Mouse (Mus musculus) monocyte, adult 2 months (primary cell): ENCODE results near the gene Sept8.
"Not testable (repeated sequence)": the region's sequence is repeated elsewhere in the genome, so short reads cannot be mapped to it uniquely, and the experiment has no call there.

Experiments used
- DNase-seq, 2 experiments: peaks; one replicate each; pipeline ENCODE4 v3.0.0; 2022; ENCODE audit warnings: low spot score in 2 of 2, low read depth in 1 of 2

The Sept8 gene

GRCm38 (mm10) chr11:53523545-53524405, 4.7 kb downstream of the Sept8 start:
- no peak for DNase-seq

- no peak for DNase-seq
Observed at GRCm38 (mm10) chr11:53524905-53525304, 5.8 kb downstream of the Sept8 start.

DNA sequence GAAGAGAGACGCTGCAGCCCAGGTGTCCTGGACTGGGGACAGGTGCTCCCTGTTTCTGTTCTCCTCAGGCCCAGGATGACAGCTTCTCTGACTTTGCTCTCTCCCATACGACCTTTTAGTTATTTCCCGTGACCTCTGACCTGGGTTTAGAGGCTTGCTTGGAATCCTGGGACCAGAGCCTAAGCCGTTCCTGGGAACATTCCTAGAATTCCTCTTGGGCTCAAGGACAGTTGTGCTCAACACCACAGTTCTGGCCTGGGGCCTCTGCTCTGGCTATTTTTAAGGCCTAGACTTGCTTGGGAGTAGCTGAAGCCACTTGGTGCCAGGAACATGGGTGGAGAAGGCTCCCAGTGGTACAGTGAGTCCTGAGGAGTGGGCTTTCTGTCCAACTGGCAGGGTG, 6.4 kb downstream of the Sept8 start:
- DNase-seq, result no peak

GRCm38 (mm10) chr11:53528397-53529252, 9.6 kb downstream of the Sept8 start:
- no peak for DNase-seq

DNA sequence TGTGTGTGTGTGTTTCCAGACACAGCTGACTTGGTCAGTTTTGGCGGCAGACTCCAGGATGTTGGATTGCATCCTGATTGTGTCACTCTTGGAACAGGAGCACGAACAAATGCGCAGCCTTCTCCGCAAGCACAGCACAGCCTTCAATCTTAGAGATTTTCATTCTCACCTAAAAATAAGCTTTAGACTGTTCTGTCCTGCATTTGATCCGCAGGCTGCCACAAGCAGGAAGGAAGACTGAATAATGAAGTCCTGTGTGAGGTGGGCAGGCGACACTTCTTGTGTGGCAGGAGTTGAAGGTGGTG, 10.1 kb downstream of the Sept8 start:
- DNase-seq, result no peak

DNA sequence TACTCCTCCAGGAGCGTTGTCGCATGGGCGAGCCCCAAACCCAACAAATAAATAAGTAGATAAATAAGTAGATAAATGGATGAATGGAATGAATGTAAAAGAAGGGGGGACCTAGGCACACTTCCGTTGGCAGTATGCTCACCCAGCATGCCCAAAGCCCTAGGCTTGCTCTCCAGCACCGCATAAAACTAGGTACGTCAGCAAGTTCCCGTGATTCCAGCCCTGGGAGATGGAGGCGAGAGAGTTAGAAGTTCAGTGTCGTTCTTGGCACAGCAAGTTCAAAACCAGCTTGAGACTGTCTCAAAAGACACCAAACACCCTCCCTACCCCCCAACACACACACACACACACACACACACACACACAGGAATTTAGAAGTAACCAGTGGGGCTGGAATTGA, 10.9 kb downstream of the Sept8 start:
- DNase-seq, result no peak

DNA sequence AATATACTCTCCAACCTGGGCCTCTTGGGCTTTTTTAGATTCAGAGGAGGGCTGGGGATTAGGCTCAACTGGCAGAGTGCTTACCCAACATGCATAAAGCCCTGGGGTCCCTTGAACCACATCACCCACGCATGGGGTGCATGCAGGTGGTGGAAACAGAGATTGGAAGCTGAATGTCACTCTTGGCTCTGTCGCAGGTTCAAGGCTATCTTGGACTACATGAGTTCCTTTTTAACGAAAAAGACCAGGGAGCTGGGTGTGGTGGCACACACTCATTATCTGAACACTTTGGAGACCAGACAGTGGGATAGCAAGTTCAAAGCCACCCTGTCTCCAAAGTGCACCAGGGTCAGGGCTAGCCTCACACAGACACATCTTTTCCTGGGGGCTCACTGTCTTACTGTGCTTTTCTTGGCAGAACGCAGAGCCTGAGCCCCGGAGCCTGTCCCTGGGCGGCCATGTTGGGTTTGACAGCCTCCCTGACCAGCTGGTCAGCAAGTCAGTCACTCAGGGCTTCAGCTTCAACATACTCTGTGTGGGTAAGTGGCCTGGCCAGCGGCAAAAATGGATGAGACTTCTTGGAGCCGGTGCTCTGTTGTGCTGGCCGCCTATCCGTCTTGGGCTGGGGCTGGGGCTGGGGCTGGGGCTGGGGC, 12.6 kb downstream of the Sept8 start:
- no peak for DNase-seq

GRCm38 (mm10) chr11:53532231-53532620, 13.2 kb downstream of the Sept8 start:
- DNase-seq, result no peak

GRCm38 (mm10) chr11:53539002-53539491, 20.0 kb downstream of the Sept8 start:
- no peak for DNase-seq

GRCm38 (mm10) chr11:53540394-53540793, 21.3 kb downstream of the Sept8 start:
- no peak for DNase-seq

- no peak for DNase-seq
Observed at GRCm38 (mm10) chr11:53541222-53541621, 22.2 kb downstream of the Sept8 start.

- no peak for DNase-seq
Observed at GRCm38 (mm10) chr11:53543021-53543420, 24.0 kb downstream of the Sept8 start.

- DNase-seq, result no peak
Observed at GRCm38 (mm10) chr11:53546271-53546670, 27.2 kb downstream of the Sept8 start.

DNA sequence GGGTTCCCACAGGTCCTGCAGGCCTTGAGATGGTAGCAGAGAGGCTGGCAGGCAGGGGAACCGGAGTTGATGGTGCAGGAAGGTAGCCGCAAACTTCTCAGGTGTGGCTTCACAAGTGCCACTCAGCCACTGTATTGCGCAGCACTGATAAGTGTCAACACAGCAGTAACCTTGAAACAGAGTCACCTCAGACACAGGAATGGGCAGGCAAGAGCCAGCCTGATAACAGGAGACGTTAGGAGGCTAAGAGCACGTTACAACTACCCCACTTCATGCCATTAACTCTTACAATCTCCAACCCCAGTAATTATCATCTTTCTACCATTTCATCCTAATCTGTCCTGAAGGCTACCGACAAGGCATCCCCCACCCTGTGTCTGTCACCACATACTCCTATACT, 28.5 kb downstream of the Sept8 start:
- no peak for DNase-seq

GRCm38 (mm10) chr11:53548036-53548605, 29.1 kb downstream of the Sept8 start:
- DNase-seq, result no peak

DNA sequence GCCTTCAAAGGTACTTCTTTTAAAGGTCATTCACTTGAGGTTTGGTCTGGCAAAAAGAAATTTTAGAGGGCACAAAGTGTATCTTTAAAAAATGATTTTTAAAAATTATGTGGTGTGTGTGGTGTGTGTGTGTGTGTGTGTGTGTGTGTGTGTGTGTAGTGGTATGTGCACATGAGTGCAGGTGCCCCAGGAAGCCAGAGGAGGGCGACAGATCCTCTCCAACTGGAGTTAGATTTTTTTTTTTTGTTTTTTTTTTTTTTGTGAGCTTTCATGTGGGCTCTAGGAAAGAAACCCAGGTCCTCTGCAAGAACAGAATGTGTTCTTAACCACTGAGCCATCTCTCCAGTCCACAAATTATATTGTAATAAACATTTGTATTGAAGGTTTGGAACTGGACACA, 31.7 kb downstream of the Sept8 start:
- DNase-seq, result no peak

DNA sequence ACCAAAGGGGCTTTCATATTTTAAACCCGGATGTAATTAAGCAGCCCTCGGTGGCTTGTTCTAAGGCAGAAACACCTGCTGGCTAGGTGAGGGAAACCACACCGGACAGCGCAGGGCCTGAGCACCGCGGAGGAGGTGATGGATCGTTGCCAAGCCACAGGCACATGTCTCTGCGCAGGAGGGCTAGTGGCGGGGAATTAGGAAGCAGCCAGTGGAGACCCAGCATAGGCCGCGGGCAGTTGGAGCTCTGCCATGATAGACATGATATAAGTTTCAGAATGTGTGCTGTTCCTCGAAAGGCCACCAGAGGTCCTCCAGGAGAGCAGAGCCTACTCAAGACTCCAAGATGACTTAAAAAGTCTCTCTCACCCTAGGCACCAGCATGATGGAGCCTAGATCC, 32.7 kb downstream of the Sept8 start:
- no peak for DNase-seq

DNA sequence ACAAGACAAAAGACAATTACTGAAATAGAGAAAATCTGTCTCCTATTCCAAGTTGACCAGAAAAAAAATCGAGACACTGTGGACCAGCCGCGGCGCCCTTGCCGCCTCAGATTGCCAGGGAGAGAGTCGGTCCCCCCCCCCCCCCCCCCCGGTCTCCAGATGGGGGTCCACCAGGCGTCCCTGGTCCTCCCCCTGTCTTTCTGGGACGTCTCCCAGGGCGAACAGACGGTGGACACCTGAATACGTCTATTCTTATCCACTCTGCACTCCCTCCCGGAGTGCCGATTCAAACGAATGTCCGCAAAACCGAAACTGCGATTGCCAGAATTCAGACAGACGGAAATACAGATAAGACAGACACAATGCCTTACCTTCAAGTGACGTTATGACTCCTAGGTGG, 37.5 kb downstream of the Sept8 start:
- not testable (repeated sequence) for DNase-seq

GRCm38 (mm10) chr11:53557992-53558391, 38.9 kb downstream of the Sept8 start:
- not testable (repeated sequence) for DNase-seq

- DNase-seq, result not testable (repeated sequence)
Observed at GRCm38 (mm10) chr11:53559980-53560379, 40.9 kb downstream of the Sept8 start.

- no peak for DNase-seq
Observed at GRCm38 (mm10) chr11:53561986-53562385, 42.9 kb downstream of the Sept8 start.
